Mouse (Mus musculus) ovary, postnatal 36 days (tissue): ENCODE results near the gene Plac1.
"Not testable (repeated sequence)": the region's sequence is repeated elsewhere in the genome, so short reads cannot be mapped to it uniquely, and the experiment has no call there.

Experiments used
- DNase-seq: peaks from one replicate; pipeline ENCODE4 v3.0.0; 2022; ENCODE audit warnings: low spot score, mixed read lengths

Gene Plac1

DNA sequence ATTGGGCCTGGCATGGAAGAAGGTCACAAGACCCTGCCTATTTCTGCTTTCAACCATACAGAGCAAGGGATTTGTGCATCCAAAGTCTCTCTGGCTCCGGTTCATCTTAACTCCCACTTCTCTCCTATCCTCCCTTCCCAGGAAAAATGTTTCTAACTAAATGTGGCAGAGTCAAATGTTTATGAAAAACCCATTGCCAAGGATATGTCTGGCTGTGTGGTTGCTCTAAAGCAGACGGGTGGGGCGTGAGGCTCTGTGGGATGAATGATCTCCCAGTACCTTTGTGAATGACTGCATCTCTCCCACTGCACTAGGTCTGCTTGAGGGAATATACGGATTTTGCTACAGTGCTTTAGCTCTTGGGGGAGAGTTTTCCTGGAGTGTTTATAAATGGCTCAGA is 193.9 kb downstream of the Plac1 start:
- DNase-seq: no peak

DNA sequence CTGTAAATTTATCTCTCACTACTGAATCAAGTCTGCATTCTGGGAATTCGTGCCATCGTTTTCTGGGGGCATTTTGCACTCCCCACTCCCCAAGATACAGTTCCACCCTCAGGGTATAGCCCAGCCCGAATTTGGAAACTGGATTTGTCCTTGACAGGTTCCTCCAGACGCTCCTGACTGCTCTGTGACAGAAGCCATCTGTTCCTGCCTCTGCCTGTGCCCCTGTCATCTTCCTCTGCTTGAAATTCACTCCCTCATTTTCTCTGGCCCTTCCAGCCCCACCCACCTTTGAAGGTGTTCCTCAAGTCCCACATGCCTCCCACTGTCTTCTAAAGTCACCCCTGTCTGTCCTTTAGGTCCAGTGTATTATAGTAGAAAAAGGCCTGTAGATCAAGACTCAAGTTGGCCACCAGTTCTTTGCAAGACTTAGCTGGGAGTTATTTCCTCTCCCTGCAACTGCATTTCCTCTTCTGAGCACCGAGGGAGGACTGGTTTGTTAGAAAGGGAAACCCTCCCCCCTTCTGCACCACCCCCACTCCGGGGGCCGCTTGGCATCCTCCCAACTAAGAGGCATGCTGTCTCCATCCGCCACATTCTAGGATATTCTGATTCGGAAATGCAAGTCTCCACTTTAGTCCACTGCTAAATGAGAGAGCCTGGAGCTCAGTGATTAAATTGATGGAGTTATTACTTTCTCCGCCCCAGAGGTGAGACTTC is 194.6 kb downstream of the Plac1 start:
- DNase-seq: peak; percentile 14

DNA sequence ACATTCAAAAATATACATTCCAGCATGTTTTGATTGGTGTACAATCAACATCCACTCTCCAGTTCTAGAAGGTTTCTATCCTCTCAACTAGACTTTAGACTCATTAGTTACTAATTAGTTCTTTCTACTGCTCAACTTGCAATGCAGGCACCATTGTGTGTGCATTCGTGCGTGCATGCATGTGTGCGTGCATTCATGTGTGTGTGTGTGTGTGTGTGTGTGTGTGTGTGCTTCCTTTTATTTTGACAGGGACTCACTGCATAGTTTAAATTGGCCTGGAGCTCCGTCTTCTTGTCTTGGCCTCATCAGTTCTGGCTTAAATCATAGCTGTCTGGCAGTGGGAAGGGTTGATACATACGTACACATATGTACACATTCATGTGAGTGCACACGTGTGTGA is 198.9 kb downstream of the Plac1 start:
- no peak for DNase-seq

DNA sequence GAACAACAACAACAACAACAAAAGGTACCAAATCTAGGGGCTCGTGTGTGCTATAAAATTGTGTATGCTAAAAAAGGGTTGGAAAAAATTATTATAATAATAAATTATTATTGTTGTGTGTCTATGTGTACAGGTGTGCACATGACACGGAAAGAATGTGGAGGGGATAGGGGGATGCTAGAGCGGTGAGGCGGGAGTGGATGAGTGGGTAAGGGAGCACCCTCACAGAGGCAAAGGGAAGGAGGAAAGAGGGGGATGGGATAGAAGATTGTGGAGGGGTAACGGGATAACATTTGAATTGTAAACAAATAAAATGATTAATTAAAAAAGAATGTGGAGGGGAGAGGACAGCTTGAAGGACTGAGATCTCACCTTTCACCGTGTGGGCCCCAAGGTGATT is 199.8 kb downstream of the Plac1 start:
- DNase-seq: no peak

DNA sequence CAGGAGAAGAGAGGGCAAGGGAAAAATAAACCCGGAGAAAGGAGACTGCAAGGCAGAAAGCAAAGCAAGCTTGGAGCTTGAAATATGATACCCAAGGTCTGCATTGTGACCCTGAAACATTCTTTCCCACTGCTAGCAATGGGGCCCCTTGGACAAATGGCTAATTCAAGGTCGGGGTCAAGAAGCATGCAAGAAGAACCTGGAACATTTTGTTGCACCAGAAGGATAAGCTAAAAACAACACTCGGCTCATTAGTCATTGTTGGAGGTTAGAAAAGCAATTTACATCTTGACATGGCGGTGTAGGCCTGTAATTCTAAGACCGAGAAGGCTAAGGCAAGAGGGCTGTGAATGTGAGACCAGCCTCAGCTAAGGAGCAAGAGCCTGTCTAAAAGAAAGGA is 200.3 kb downstream of the Plac1 start:
- no peak for DNase-seq

DNA sequence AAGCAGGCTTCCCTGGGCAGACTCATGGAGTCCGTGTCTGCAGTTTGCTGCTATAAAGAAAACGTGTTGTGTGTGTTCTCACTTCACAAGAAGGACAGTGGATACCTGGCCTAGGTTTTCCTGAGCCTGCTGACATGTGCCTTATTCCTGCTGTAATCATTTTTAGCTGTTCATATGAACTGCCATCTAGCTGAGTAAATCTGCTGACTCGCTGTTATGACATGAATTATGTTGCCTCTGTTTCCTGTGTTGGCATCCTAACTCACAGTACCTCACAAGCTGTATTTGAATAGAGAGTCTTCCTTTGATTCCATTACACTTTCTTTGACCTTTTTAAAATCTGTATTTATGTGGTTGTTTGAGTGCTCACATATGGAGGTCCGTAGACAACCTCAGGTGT is 201.7 kb downstream of the Plac1 start:
- DNase-seq: no peak

DNA sequence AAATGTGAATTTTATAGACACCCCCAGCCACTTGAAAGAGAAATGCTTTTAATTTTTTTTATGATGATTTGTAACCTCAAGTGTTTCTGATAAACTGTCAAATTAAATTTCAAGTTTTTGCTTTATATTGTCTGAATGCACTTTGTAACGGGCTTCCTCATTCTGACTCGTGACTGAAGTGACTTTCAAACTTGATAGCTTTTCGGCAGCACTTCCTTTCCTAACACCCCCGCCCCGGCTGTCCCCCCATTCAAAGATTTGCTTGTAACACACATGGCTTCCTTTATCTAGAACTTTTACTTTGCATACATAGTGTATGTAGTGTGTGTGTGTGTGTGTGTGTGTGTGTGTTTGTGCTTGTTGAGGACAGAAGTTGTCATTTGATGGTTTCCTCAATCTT is 210.4 kb downstream of the Plac1 start:
- no peak for DNase-seq

DNA sequence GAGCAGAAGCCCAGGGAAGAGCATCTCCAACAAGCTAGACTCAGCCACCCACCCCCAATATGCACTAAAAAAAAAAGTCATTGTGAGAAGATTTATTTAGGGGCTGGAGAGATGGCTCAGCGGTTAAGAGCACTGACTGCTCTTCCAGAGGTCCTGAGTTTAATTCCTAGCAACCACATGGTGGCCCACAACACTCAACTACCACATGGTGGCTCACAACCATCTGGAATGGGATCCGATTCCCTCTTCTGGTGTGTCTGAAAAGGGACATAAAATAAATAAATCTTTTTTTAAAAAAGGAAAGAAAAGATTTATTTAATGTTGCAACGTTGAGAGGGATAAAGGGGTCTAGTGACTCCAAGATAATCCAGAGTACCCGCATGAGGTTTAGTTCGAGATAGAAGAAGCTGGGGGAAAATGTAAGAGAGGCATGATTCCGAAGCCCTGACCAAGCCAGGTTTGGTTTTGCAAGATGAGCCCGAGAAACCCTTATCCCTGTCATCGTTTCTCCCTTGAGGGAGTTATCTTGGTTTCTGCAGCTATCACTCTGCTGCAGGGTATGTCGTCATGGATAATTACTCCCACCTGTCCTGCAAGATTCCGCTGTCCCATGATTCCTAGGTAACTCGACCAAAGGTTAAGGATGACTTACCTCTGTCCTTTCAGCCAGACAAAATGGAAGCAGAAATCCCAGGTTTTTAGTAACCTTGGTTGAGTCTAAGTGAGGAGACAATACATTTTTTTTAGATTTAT is 214.3 kb downstream of the Plac1 start:
- no peak for DNase-seq

DNA sequence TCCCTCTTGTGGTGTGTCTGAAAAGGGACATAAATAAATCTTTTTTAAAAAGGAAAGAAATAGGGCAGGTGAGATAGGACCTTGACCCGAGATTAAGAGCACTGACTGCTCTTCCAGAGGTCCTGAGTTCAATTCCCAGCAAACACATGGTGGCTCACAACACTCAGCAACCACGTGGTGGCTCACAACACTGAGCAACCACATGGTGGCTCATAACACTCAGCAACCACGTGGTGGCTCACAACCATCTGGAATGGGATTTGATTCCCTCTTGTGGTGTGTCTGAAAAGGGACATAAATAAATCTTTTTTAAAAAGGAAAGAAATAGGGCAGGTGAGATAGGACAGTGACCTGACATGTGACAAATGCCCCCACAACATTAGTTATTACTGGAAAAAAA is 215.6 kb downstream of the Plac1 start:
- DNase-seq: not testable (repeated sequence)

DNA sequence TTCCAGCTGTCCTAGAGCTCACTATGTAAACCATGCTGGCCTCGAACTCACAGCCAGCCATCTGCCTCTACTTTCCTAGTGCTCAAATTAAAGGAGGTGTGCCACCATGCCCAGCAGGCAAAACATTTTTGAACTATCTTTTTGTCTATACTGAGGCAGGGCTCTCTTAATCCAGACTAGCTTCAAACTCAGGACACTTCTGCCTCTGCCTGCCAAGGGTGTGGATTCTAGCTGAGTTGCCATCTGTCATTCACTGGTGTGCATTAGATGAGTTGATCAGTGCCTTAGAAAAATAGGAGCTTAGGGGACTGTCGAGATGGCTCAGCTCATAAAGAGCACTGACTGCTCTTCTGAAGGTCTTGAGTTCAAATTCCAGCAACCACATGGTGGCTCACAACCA is 216.9 kb downstream of the Plac1 start:
- DNase-seq: no peak
